Mouse (Mus musculus) c-Kit-positive CD71-negative TER-119-negative erythroid progenitor cells, embryonic 14.5 days (primary cell): ENCODE results near the gene Ccdc9b.

Experiments
- DNase-seq: peaks from one replicate; pipeline ENCODE4 v3.0.0-alpha.2; 2013; ENCODE audit warnings: low read depth

Ccdc9b gene

DNA sequence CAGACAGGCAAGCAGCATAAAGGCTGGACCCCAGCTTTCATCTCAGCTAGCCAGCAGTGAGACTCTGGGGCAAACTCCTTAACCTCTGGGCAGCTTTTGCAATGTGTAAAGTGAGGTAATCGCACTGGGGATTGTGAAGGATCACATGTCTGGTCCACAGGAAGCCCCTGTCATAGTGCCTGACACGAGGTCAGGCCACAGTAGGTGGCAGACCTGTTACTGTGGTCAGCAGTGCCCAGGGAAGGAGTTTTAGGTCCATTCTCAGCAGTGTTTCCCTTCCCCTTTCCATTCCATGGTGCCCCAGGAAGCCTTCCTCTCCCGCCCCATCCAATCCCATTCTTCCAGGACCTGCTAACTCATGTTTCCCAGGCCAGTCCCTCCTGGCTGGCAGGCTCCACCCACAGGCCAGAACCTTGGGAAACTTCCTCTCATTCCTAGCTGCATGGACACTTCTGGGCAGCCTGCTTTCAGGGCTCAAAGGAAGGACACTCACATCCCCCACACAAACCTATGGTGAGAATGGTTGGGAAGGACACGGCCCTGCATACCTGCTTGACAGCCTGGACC is 52.7 kb downstream of the Ccdc9b start:
- DNase-seq = no peak

DNA sequence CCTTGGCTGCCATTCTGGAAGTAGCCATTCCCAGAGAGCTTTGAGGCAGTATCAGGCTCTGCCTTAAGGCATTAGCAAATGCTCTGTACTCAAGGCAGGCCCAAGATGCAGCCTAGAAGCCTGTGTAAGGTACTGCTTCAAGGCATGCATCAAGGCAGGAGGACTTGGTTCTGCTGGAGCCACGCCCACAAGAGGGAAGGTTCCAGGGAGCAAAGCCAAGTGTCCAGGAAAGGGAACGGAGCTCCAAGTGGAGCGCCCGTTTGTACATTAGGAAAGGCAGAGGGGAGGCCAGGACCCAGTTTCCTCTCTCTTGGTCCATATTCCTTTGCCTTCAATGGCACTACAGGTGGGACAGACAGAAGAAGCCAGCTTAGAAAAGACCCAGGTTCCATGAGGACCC is 54.0 kb downstream of the Ccdc9b start:
- DNase-seq = no peak

DNA sequence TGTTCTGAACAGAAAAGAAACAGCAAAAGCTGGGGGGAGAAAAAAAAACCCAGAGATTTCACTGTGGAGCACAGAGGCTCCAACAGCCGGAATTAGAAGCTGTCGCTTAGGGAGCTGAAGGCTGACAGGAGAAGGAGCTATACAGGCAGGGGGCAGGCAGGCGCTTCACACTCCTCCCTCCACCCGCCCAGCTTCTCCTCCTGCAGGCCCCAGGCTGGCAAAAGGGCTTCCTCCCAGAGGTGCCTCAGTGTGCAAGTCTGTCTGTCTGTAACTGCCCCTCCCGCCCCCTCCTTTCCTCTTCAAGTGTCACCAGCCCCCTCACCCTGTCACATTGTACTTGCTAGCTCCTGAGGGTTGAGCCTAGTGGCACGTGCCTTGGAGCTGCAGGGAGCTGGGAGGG is 56.0 kb downstream of the Ccdc9b start:
- no peak for DNase-seq
